Mouse (Mus musculus) hindlimb bud, embryonic 11.5 days (tissue): ENCODE data around the gene Hjurp.

Experiments used
- DNase-seq: peaks from one replicate; pipeline ENCODE4 v3.0.0-alpha.2; 2012; ENCODE audit warnings: low read depth, low spot score; ENCODE audit errors: extremely low spot score

The Hjurp gene

GRCm38 (mm10) chr1:88282301-88282700 is 4.9 kb upstream of the Hjurp start:
- no peak for DNase-seq

DNA sequence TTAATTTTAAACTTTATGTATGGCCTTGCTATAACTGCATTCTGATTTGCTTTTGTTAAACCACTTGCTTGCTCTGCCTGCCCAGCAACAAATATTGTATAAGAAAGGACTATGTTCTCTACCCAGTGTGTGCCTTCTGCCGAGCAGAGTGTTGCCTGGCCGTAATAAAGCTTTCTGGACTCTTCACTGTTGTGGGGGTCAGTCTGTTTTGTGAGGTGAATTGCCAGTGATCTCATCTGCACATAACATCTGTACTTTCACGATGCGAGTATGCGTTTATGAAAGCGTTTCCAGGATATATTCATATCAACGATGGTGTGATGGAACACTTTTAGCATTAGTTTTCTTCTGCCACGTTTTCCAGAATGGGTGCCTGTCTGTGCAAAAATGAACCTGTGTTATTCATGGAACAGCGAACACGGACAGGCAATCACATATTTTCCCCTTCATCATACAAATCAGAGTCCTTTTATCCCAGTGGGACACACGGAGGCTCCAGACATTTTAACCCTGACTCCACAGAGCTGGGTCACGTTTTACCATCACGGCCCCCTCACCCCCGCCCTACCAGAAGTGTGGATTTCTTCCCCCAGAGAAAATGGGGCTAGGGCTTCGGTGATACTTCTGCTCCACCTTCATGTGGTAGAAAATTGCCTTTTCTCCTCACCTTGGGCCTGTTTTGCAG is 2.7 kb upstream of the Hjurp start:
- DNase-seq, result no peak

GRCm38 (mm10) chr1:88279111-88280005 is 1.9 kb upstream of the Hjurp start:
- DNase-seq, result no peak

DNA sequence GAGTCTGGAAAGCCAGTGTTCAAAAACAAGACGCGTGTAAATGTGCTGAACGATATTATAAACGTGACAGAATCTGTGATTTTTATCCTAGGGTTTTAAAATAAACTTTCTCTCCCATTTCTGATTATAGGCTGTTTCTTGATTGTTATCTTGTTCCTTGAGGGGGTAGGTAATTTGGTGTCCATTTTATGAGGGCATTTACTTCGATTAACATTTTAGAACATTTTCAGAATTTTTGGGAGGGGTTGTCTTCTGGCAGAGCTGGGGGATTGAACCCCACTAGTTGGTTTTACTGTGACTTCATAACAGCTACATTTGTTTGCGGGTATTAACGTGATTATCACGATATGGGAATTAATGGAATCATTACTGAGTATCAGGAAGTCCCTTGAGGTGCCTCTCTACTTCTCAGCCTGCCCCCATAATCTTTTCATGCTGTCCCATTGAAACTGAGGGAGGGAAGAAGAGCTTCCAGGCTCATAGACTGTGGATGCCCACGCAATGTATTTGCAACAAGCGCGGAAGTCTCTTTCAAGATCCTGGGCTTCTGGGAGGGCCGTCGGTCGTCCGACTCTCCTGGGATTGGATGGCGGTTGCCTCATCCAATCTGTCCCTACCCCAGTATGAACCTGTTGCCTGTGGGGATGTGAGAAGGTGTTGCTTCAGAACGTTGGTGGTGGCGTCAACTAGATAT is 532 bp upstream of the Hjurp start:
- DNase-seq, result no peak

GRCm38 (mm10) chr1:88276524-88277097 is 822 bp downstream of the Hjurp start:
- DNase-seq, result no peak

- DNase-seq, result no peak
Observed at GRCm38 (mm10) chr1:88275698-88276523, 1.5 kb downstream of the Hjurp start.

DNA sequence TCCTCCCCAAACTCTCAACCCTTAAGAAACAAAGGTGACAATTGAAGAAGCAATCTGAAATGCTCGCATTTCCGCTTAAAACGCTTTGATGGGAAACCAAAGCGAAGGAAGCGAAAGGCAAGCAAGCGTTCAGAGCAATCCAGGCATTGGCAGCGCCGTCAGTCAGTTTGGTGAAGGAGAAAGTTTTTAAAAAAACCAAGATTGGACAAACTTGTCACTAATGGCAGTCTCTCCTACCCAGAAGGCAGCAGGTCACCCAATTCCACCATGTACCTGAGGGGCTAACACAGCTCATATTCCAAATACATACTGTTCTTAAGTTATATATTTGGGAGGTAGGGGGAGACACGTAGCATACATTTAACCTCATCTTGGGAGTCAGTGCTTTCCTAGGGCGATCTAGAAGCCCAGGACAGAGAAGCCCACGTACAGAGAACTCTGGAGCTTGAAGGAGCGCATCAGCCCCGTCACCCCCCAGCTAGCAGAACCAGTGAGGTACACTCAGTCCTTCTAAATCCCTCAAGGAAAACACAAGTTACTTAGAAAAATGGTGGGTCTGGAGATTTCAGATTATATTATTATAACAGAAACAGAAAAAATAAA is 2.3 kb downstream of the Hjurp start:
- no peak for DNase-seq

GRCm38 (mm10) chr1:88274371-88275077 is 2.9 kb downstream of the Hjurp start:
- DNase-seq, result no peak

DNA sequence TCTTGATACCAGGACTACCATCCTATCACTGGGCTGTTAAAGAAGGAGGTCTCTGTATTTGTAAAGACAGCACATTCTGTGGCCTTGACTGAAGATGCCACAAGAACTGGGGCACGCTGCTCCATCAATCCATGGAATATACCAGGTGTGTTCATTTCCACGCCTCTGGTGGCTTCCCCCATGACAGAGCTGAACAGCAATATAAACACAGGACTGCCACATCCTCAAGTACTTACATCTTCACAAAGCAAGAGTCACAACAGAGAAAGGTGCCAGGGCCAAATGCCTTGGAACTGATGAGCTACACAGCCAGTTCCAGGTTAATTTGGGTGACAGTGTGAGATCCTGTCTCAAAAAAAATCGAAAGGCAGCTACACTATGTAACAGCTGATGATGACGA is 3.6 kb downstream of the Hjurp start:
- DNase-seq, result no peak

GRCm38 (mm10) chr1:88273326-88273725 is 4.1 kb downstream of the Hjurp start:
- no peak for DNase-seq

- DNase-seq, result no peak
Observed at GRCm38 (mm10) chr1:88272851-88273250, 4.6 kb downstream of the Hjurp start.

DNA sequence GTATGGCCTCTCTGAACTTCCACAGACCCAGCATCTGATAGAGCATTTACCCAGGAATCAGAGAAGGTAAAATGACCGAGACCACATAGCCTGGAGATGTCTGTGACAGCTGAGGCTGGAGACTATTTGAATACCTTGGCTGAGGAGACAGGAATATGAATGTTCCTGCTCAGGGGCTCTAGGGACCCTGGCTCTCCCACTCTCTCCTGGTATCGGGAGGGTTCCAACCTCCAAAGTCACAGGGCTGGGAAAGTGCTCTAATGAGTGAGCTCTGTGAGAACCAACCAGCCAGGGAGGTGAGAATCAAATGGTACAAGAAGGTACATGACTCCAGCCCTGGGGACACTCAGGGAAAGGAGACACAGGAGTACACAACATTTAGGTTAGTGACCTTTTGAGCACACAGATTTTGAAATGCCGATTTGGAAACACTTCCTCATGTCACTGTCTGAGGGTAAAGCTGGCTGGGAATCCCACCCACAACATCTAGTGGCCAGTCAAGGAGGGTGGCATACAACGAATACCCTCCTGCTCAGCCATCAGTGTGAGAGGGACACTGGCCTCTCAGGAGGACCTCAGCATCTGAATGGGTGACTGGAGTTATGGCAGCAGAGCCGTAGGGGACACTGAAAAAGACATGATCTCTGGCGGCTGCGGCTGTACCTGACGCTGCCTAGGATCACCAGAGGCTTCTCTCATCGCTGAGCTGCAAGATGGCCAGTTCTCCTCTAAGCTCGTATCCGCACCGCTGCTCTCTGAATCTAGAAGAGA is 7.7 kb downstream of the Hjurp start:
- no peak for DNase-seq

- DNase-seq, result no peak
Observed at GRCm38 (mm10) chr1:88268070-88268469, 9.4 kb downstream of the Hjurp start.

- no peak for DNase-seq
Observed at GRCm38 (mm10) chr1:88267489-88267888, 9.9 kb downstream of the Hjurp start.

GRCm38 (mm10) chr1:88266123-88266522 is 11.3 kb downstream of the Hjurp start:
- DNase-seq, result no peak

DNA sequence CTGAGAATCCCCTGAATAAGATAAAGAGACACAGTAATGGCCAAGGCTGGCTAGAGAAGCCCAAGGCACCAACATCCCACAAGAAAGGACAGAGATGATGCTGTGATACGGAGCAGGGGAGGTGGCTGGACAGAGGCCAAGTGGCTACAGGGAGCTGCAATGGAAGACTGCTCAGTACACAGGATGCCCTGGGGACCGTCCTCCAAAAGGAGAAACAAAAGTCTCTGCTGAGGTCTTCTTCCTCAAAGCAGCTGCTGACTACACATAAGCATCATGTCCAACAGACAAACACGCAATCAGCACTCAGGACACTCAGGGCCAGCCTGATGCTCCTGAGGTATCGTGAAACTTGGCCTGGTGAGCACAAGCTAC is 12.6 kb downstream of the Hjurp start:
- no peak for DNase-seq

- no peak for DNase-seq
Observed at GRCm38 (mm10) chr1:88264237-88264868, 13.1 kb downstream of the Hjurp start.

- no peak for DNase-seq
Observed at GRCm38 (mm10) chr1:88263778-88264177, 13.7 kb downstream of the Hjurp start.
